Mouse (Mus musculus): ENCODE data around the gene Gm42517. TPM values are rescaled to one million over a fixed set of nuclear protein-coding genes. Genes with fewer than 3 reads are reported as not detected.

Gene Gm42517
- 0.15 TPM in 2 replicates for polyA plus RNA-seq (2015; fragmentation: Nextera tagmentation; extraction: Ambion mirVana)

DNA sequence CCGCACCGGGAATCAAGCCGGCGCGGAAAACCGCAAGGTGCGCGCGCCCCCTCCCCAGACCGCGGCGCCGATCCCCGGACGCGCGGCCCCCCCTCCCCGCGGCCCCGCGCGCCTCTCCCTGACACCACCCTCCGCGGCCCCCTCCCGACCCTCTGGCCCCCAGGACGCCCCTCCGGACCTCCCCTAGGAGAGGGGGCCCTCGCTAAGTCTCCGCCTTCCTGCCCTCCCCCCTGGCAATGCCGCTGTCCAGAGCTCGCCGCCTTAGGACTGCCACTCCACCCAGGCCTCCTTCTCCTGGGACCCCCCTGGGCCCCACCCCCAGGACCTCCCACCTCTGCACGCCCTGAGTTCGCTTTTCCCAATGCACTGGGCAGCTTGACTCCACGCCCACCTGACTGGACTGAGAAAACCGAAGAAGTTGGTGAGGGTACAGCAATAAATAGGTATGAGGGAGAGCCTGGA lies at the start of gene Gm42517:
Gene Gm42517 (minus strand): TSS at position 52 of the 462 bp plus-strand sequence.
- peak within 1 kb of the TSS; percentile 55 for H3K4me3 ChIP-seq
- no peaks in the 10 kb centered on the region for H3K9me3 ChIP-seq
- H3K27ac ChIP-seq, result no peak within 1 kb of the TSS
- 1% methylated on average over 14 of the region's 36 CpGs for WGBS
- H3K36me3 ChIP-seq, result no peaks in the 10 kb centered on the region
- H3K9ac ChIP-seq, result peak within 1 kb of the TSS; percentile 23
- no peak for ATAC-seq (ENCODE audit: insufficient number of reproducible peaks, low FRiP score, low TSS enrichment, low read depth)
- peaks cover 95% of the 10 kb centered on the region for H3K27me3 ChIP-seq
- H3K4me2 ChIP-seq, result peak within 1 kb of the TSS; percentile 98
- H3K4me1 ChIP-seq, result peaks cover 33% of the 10 kb centered on the region

DNA sequence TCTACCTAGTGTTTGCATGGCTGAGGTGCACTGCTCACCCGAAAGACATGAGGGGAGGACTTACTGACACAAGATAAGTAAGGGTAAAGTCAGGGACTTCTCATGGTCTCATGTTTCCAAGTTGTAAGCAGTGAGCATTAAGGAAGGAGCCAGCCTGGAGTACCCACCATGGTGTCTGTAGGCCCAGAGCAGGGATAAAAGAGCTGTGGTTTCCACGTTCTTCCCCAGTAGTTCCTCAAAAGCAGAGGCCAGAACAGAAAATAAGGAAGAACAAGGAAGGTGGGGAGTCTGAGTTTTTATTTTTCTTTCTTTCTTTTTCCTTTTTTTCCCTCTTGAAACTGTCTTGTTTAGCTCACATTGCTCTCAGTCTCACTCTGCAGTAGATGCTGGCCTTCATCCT lies 47.0 kb upstream of the Gm42517 start:
- no peak for ATAC-seq (ENCODE audit: insufficient number of reproducible peaks, low FRiP score, low TSS enrichment, low read depth)
- Histone ChIP-seq H3K4me3 (no peak overlapping the region), H3K4me1 (no peaks in the 10 kb centered on the region), H3K9ac (no peak overlapping the region), H3K27ac (no peak overlapping the region), H3K9me3 (no peaks in the 10 kb centered on the region), H3K4me2 (no peak overlapping the region), H3K36me3 (no peaks in the 10 kb centered on the region), H3K27me3 (no peaks in the 10 kb centered on the region)
- 81% methylated on average over 2 of the region's 2 CpGs for WGBS

DNA sequence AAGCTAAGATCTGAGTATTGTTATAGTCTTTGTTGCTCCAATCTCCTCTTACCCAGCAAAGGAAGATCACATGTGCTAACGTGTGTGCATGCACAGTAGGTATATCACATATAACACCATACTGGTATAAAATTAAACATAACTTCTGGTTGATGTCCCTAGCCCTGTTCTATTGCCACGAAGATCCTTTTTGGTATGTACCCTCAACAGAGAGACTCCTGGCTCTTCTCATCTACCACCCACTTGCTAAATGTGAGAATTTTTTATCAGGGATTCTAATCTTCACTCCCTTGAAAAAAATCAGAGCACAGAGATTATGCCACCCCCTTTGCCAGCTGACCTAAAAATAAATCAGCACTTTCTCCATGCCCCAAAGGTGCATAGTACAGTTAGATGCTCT lies 39.3 kb upstream of the Gm42517 start:
- no peaks in the 10 kb centered on the region for H3K27me3 ChIP-seq
- ATAC-seq (ENCODE audit: insufficient number of reproducible peaks, low FRiP score, low TSS enrichment, low read depth), result no peak
- H3K9ac ChIP-seq, result no peak overlapping the region
- 74% methylated on average over 2 of the region's 2 CpGs for WGBS
- no peaks in the 10 kb centered on the region for H3K9me3 ChIP-seq
- no peak overlapping the region for H3K4me3 ChIP-seq
- no peak overlapping the region for H3K27ac ChIP-seq
- no peaks in the 10 kb centered on the region for H3K4me1 ChIP-seq
- no peaks in the 10 kb centered on the region for H3K36me3 ChIP-seq
- H3K4me2 ChIP-seq, result no peak overlapping the region

DNA sequence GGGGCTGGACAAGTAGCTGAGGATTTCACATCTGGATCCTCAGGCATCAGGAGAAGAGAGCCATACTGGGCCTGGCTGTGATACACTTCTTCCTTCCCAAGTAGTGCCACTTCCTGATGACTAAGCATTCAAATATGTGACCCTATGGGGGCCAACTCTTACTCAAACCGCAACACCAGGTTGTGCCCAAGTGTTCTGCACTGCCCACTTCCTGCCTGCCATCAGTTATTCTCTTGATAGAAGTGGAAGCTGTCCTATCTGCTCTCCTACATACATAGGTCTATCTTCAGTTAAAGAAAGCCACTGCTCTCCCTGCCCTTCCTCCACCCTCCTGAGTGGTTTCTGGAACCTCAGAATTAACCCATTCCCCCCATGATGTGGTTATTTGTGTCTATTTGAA lies 37.7 kb upstream of the Gm42517 start:
- Histone ChIP-seq H3K9me3 (no peaks in the 10 kb centered on the region), H3K4me3 (no peak overlapping the region)
- WGBS, result 56% methylated on average over 1 of the region's 1 CpGs

DNA sequence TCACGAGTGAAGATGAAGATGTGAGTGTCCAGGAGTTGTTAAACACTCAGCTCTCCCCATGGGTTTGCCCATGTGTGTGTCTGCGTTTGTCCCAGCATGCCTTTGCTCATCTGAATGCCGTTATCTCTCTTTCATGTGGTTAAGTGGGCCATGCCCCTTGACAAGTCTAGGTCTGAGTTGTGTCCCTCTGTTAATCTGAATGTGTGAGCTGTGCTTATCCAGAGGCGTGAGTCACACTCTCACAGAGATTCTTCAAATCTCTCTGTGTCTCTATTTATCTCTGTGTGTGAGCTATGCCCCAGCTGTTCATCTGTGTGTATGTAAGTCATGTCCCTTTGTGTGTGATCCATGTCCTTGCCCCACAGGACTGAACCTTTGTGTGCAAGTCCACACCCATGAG lies 35.7 kb upstream of the Gm42517 start:
- no peaks in the 10 kb centered on the region for H3K36me3 ChIP-seq
- H3K27me3 ChIP-seq, result no peaks in the 10 kb centered on the region
- no peak for ATAC-seq (ENCODE audit: insufficient number of reproducible peaks, low FRiP score, low TSS enrichment, low read depth)
- H3K27ac ChIP-seq, result no peak overlapping the region
- H3K4me2 ChIP-seq, result no peak overlapping the region
- H3K9me3 ChIP-seq, result no peaks in the 10 kb centered on the region
- no peaks in the 10 kb centered on the region for H3K4me1 ChIP-seq
- 69% methylated on average over 4 of the region's 4 CpGs for WGBS
- H3K4me3 ChIP-seq, result no peak overlapping the region
- H3K9ac ChIP-seq, result no peak overlapping the region

More for the DNA sequence above, 37.7 kb upstream of the Gm42517 start:
- H3K36me3 ChIP-seq, result no peaks in the 10 kb centered on the region
- no peak for ATAC-seq (ENCODE audit: insufficient number of reproducible peaks, low FRiP score, low TSS enrichment, low read depth)
- H3K27me3 ChIP-seq, result no peaks in the 10 kb centered on the region
- H3K4me1 ChIP-seq, result no peaks in the 10 kb centered on the region
- no peak overlapping the region for H3K9ac ChIP-seq
- H3K27ac ChIP-seq, result no peak overlapping the region
- no peak overlapping the region for H3K4me2 ChIP-seq

DNA sequence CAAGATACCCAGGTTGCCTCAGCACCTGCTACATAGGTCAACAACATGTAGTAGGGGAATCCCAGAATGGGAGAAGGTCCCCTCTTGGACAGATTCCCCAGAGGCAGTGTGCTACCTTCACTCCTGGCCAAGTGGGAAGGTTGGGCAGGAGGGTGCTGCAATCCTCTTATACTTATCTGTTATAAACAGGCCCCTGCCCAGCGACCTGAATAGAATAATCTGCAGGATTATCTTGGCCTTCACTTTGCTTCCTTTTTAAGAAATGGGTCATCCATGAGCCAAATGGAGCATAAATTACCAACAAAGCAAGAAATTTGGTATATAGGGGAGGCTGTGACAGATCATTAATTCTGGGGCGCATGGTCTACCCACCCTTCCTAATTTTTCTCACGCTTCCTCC lies 22.0 kb upstream of the Gm42517 start:
- no peak for ATAC-seq (ENCODE audit: insufficient number of reproducible peaks, low FRiP score, low TSS enrichment, low read depth)

DNA sequence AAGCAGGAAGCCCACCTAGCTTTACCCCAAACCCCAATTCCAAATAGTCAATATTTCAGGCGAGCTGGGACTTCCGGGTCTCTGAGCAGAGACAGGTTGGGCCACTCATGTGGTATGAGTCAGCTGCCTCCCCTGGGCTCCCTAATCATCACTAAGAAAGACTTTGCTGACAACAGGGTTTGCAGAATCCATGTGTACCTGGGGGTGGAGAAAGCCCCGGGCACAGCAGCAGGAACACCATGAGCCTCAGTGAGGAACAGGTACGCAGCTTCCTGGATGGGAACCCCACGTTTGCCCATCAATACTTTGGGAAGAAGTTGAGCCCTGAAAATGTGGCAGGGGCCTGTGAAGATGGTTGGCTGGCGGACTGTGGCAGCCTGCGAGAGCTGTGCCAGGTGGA lies 20.5 kb upstream of the Gm42517 start, which contains the start of gene Pde6b:
Gene Pde6b (plus strand): TSS at position 191 of the 400 bp plus-strand sequence.
- H3K4me1 ChIP-seq, result no peaks in the 10 kb centered on the region
- no peak within 1 kb of the TSS for H3K4me2 ChIP-seq
- no peak within 1 kb of the TSS for H3K4me3 ChIP-seq
- H3K9ac ChIP-seq, result no peak within 1 kb of the TSS
- 0 out of 2 replicates have a peak, but pooled peaks cover 12% of the 10 kb centered on the region for H3K27me3 ChIP-seq
- WGBS, result 71% methylated on average over 7 of the region's 7 CpGs
- H3K27ac ChIP-seq, result no peak within 1 kb of the TSS
- no peaks in the 10 kb centered on the region for H3K9me3 ChIP-seq
- no peaks in the 10 kb centered on the region for H3K36me3 ChIP-seq
- no peak for ATAC-seq (ENCODE audit: insufficient number of reproducible peaks, low FRiP score, low TSS enrichment, low read depth)

More for the DNA sequence above, 22.0 kb upstream of the Gm42517 start:
- no peak overlapping the region for H3K9ac ChIP-seq
- H3K27ac ChIP-seq, result no peak overlapping the region
- WGBS, result 79% methylated on average over 3 of the region's 3 CpGs
- H3K27me3 ChIP-seq, result 0 out of 2 replicates have a peak, but pooled peaks cover 10% of the 10 kb centered on the region
- no peak overlapping the region for H3K4me2 ChIP-seq
- no peaks in the 10 kb centered on the region for H3K4me1 ChIP-seq
- no peaks in the 10 kb centered on the region for H3K36me3 ChIP-seq
- no peak overlapping the region for H3K4me3 ChIP-seq
- no peaks in the 10 kb centered on the region for H3K9me3 ChIP-seq

DNA sequence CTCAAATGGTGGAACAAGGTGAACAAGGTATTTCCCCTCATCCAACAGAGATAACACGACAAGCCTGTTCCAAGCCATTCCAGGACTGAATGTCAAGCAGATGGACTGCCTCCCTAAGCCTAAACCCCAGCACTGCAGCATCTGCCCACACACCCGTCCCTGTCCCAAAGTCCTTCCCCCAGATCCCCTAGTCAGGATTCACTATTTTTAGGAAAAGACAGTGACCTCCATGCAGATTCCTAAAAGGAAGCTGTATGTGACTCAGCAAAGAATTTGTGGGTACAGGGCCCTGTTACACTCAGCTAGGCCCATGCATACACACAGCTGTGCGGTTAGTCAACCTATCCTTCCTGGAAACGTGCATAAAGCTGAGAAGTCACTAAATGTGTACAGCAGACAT lies 18.7 kb upstream of the Gm42517 start:
- Histone ChIP-seq H3K4me3 (no peak overlapping the region), H3K9me3 (no peaks in the 10 kb centered on the region), H3K36me3 (no peaks in the 10 kb centered on the region), H3K4me1 (no peaks in the 10 kb centered on the region), H3K9ac (no peak overlapping the region), H3K27me3 (peaks cover 12% of the 10 kb centered on the region; the same call in 1 of the 2 replicates), H3K27ac (no peak overlapping the region), H3K4me2 (no peak overlapping the region)
- ATAC-seq (ENCODE audit: insufficient number of reproducible peaks, low FRiP score, low TSS enrichment, low read depth), result no peak
- WGBS, result 68% methylated on average over 4 of the region's 4 CpGs

DNA sequence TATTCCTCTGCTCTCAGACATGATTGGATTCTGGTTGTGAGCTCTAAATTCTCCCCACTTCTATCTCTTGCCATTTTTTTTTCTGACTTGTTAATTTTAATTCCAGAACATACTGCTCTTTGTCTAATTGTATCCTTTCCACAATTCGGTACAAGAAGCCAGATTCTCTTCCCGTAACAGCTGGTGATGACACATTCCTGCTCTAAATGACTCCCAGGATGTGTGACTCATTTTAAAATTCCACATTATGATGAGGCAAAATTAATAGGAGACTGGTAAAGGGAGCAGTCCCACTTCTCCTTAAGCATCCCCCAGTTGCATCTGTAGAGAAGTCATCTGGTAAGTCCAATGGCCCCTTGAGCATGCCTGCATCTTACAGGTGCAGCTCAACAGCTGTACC lies 17.9 kb upstream of the Gm42517 start:
- WGBS, result 80% methylated on average over 2 of the region's 2 CpGs
- H3K27me3 ChIP-seq, result peaks cover 12% of the 10 kb centered on the region; the same call in 1 of the 2 replicates
- no peak overlapping the region for H3K27ac ChIP-seq
- no peaks in the 10 kb centered on the region for H3K4me1 ChIP-seq
- no peaks in the 10 kb centered on the region for H3K36me3 ChIP-seq
- no peak overlapping the region for H3K9ac ChIP-seq
- no peak overlapping the region for H3K4me3 ChIP-seq
- no peaks in the 10 kb centered on the region for H3K9me3 ChIP-seq
- ATAC-seq (ENCODE audit: insufficient number of reproducible peaks, low FRiP score, low TSS enrichment, low read depth), result no peak
- no peak overlapping the region for H3K4me2 ChIP-seq

DNA sequence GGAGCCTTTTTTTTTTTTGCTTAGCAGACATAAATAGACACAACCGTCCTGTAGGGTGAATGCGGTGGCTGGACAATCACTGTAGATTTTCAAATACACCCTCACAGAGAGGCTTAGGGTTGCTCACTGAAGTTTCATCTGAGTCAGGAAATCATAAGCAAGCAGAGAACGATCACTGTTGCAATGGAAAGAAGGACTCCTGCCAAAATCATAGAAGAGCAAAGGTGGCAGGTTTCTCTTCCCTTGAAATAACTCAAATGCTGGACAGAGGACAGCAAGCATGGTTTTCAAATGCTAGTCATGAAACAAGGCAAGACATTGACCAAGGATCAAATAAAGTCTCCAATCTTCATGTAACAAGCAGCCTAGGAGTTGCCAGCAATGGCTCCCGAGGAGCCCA lies 10.6 kb upstream of the Gm42517 start:
- Histone ChIP-seq H3K4me2 (no peak overlapping the region), H3K4me1 (no peaks in the 10 kb centered on the region), H3K27ac (no peak overlapping the region), H3K9me3 (no peaks in the 10 kb centered on the region), H3K9ac (no peak overlapping the region), H3K36me3 (no peaks in the 10 kb centered on the region), H3K27me3 (peaks cover 16% of the 10 kb centered on the region; the same call in 1 of the 2 replicates), H3K4me3 (no peak overlapping the region)
- 89% methylated on average over 4 of the region's 4 CpGs for WGBS
- ATAC-seq (ENCODE audit: insufficient number of reproducible peaks, low FRiP score, low TSS enrichment, low read depth), result no peak

DNA sequence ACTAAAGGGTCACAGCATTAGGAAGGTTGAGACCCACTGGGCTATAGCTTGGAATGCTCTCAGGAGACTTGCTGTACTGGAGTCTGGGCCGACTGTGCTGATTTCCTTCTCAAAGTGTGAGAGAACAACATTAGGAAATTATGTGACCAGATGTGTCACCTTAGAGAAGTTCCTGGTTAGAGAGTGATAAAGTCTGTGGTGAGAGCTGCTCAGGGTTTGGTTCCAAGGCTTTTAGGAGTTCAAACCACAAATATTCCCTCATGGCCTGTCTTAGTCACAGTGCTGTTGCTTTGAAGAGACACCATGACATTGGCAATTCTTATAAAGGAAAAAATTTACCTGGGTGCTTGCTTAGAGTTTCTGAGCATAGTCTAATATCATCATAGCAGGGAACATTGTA lies 8.3 kb upstream of the Gm42517 start:
- Histone ChIP-seq H3K9ac (no peak overlapping the region), H3K9me3 (no peaks in the 10 kb centered on the region), H3K27ac (no peak overlapping the region), H3K4me3 (no peak overlapping the region), H3K4me2 (no peak overlapping the region), H3K4me1 (no peaks in the 10 kb centered on the region), H3K27me3 (peaks cover 35% of the 10 kb centered on the region), H3K36me3 (no peaks in the 10 kb centered on the region)
- ATAC-seq (ENCODE audit: insufficient number of reproducible peaks, low FRiP score, low TSS enrichment, low read depth), result no peak
- whole genome bisulfite sequencing, result 46% methylated on average over 1 of the region's 1 CpGs

DNA sequence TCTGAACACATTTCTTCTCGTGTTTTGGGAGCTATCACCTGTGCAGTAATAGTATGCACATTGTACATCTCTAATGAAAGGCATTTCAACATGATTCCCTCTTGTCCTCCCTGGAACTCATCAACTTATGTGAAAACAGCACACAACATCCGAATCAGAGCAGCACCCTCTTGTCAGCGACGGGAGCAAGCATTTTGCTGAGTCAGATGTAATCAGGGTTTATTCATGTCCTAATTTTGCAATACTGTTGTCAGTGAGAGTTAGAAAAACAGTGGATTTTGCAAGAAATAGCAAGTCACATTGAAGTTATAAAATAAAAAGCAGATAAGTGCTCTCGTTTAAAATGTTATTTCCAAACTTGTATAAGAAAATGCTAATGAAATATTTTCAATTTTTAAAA lies 6.4 kb upstream of the Gm42517 start:
- Histone ChIP-seq H3K36me3 (no peaks in the 10 kb centered on the region), H3K4me3 (no peak overlapping the region), H3K27ac (no peak overlapping the region), H3K9me3 (no peaks in the 10 kb centered on the region), H3K9ac (no peak overlapping the region), H3K4me2 (no peak overlapping the region), H3K4me1 (peaks cover 5% of the 10 kb centered on the region), H3K27me3 (peaks cover 55% of the 10 kb centered on the region)
- no peak for ATAC-seq (ENCODE audit: insufficient number of reproducible peaks, low FRiP score, low TSS enrichment, low read depth)
- WGBS, result 59% methylated on average over 5 of the region's 5 CpGs

DNA sequence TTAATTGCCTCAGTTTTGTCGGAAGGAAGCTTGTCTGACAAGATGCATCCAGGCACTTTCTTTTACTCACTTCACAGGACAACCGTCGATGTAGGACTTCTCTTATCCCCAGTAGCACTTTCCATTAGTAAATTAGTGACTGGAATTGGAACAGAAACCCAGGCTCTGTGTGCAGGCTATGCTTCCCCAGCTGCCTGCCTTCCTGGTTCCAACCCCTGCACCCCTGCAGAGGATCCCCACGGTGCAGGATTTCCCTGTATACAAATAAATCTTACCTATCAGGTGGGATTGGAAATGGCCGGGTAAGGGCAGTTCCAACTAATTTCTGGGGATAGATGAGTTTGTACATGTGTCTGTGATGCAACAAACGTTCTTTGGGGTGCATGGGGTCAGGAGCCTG lies 2.2 kb upstream of the Gm42517 start:
- Histone ChIP-seq H3K9ac (no peak overlapping the region), H3K27me3 (peaks cover 85% of the 10 kb centered on the region), H3K27ac (no peak overlapping the region), H3K36me3 (no peaks in the 10 kb centered on the region), H3K4me3 (no peak overlapping the region), H3K9me3 (no peaks in the 10 kb centered on the region), H3K4me2 (no peak overlapping the region), H3K4me1 (peaks cover 33% of the 10 kb centered on the region)
- 4% methylated on average over 6 of the region's 6 CpGs for WGBS
- ATAC-seq (ENCODE audit: insufficient number of reproducible peaks, low FRiP score, low TSS enrichment, low read depth), result no peak

Data from limb, embryonic 15.5 days (tissue).